Mouse (Mus musculus) CH12.LX (cell line): ENCODE results near the gene Chrm3. TPM values are rescaled to one million over a fixed set of nuclear protein-coding genes. Genes with fewer than 3 reads are reported as not detected.

Experiments used
- DNase-seq: peaks from one replicate; pipeline ENCODE4 v3.0.0-alpha.2; 2013; ENCODE audit errors: extremely low read depth
- H3K27ac ChIP-seq: 2 replicates; pipeline ENCODE4 v1.5.1; 2012; ENCODE audit warnings: low read depth, mild to moderate bottlenecking, control low read depth, moderate library complexity; ENCODE audit not compliant: insufficient read depth
- H3K27me3 ChIP-seq: replicated peaks from 2 replicates; pipeline ENCODE3; 2012; ENCODE audit warnings: inconsistent platforms
- H3K36me3 ChIP-seq, 2 experiments: replicated peaks in 1 of 2; 2 replicates each; pipeline versions ENCODE3 to v1.6.1; 2012; ENCODE audit warnings: inconsistent platforms in 1 of 2, low read length in 1 of 2, mild to moderate bottlenecking in 1 of 2, mixed read lengths in 1 of 2, moderate library complexity in 1 of 2; ENCODE audit not compliant: control insufficient read depth in 1 of 2, insufficient read depth in 1 of 2
- H3K4me1 ChIP-seq, 2 experiments: 2 replicates each; pipeline ENCODE4 v1.6.1; 2012; ENCODE audit warnings: inconsistent platforms in 1 of 2, moderate library complexity in 1 of 2; ENCODE audit not compliant: insufficient read depth in 2 of 2, control insufficient read depth in 1 of 2
- H3K4me2 ChIP-seq: 2 replicates; pipeline ENCODE4 v1.6.1; 2012; ENCODE audit warnings: low read depth, mild to moderate bottlenecking, control low read depth; ENCODE audit not compliant: poor library complexity, insufficient read depth, severe bottlenecking
- H3K4me3 ChIP-seq, 3 experiments: fragments of 150-350 bp in 1 of 3; sonication (generic) in 1 of 3; replicated peaks in 1 of 3; 2 replicates each; pipeline versions ENCODE3 to v1.5.1; 2011 to 2012; ENCODE audit warnings: low read depth in 2 of 3, low read length in 2 of 3, mild to moderate bottlenecking in 2 of 3, moderate library complexity in 2 of 3, control low read depth in 1 of 3, improper control_type of control experiment in 1 of 3, inconsistent platforms in 1 of 3, mixed read lengths in 1 of 3; ENCODE audit not compliant: poor library complexity in 1 of 3
- H3K79me2 ChIP-seq: replicated peaks from 2 replicates; pipeline ENCODE4 v1.6.1; 2012; ENCODE audit warnings: mild to moderate bottlenecking, moderate library complexity; ENCODE audit not compliant: control insufficient read depth, poor library complexity, insufficient read depth, severe bottlenecking; ENCODE audit errors: extremely low read depth
- H3K9ac ChIP-seq: 2 replicates; pipeline ENCODE4 v1.6.1; 2012; ENCODE audit warnings: low read depth, mild to moderate bottlenecking, control low read depth, moderate library complexity; ENCODE audit not compliant: insufficient read depth
- H3K9me3 ChIP-seq: replicated peaks from 2 replicates; pipeline ENCODE3; 2012; ENCODE audit warnings: low read length, inconsistent platforms, mixed read lengths
- BHLHE40 ChIP-seq: IDR thresholded peaks from 2 replicates; pipeline ENCODE4 v1.6.1; 2011; ENCODE audit warnings: mild to moderate bottlenecking, low read depth, low read length, improper control_type of control experiment
- CHD1 ChIP-seq: IDR thresholded peaks from 2 replicates; pipeline ENCODE4 v1.6.1; 2012; ENCODE audit warnings: low read depth, low read length, improper control_type of control experiment, inconsistent platforms
- CTCF ChIP-seq, 2 experiments: IDR thresholded peaks in 1 of 2; conservative IDR thresholded peaks in 1 of 2; 2 replicates each; pipeline ENCODE4 v1.5.1; 2011 to 2012; ENCODE audit warnings: low read depth in 2 of 2, low read length in 2 of 2, improper control_type of control experiment in 1 of 2, inconsistent platforms in 1 of 2, mild to moderate bottlenecking in 1 of 2, moderate library complexity in 1 of 2
- EP300 ChIP-seq: IDR thresholded peaks from 2 replicates; pipeline ENCODE4 v1.6.1; 2011; ENCODE audit warnings: low read length, improper control_type of control experiment
- ETS1 ChIP-seq: conservative IDR thresholded peaks from 2 replicates; pipeline ENCODE4 v1.6.1; 2012; ENCODE audit warnings: low read depth, mild to moderate bottlenecking, inconsistent platforms, low read length, improper control_type of control experiment, moderate library complexity
- GABPA ChIP-seq: IDR thresholded peaks from 2 replicates; pipeline ENCODE4 v1.6.1; 2012; ENCODE audit warnings: low read depth, low read length, improper control_type of control experiment, inconsistent platforms; ENCODE audit not compliant: insufficient replicate concordance
- HCFC1 ChIP-seq: IDR thresholded peaks from 2 replicates; pipeline ENCODE4 v1.6.1; 2012; ENCODE audit warnings: low read depth, mild to moderate bottlenecking, inconsistent platforms, low read length, improper control_type of control experiment
- IRF4 ChIP-seq: IDR thresholded peaks from 2 replicates; pipeline ENCODE4 v1.6.1; 2014; ENCODE audit warnings: low read depth, mild to moderate bottlenecking, inconsistent platforms, low read length, improper control_type of control experiment
- JUN ChIP-seq: IDR thresholded peaks from 2 replicates; pipeline ENCODE4 v1.6.1; 2011; ENCODE audit warnings: low read depth, mild to moderate bottlenecking, low read length, improper control_type of control experiment, moderate library complexity; ENCODE audit not compliant: insufficient read depth
- MAFK ChIP-seq: IDR thresholded peaks from 2 replicates; pipeline ENCODE4 v1.6.1; 2011; ENCODE audit warnings: low read length, improper control_type of control experiment; ENCODE audit not compliant: insufficient replicate concordance
- MAX ChIP-seq: IDR thresholded peaks from 2 replicates; pipeline ENCODE4 v1.6.1; 2011; ENCODE audit warnings: low read length, improper control_type of control experiment
- MXI1 ChIP-seq: IDR thresholded peaks from 2 replicates; pipeline ENCODE4 v1.6.1; 2011; ENCODE audit warnings: mild to moderate bottlenecking, low read depth, low read length, improper control_type of control experiment
- MYC ChIP-seq: IDR thresholded peaks from 2 replicates; pipeline ENCODE4 v1.6.1; 2011; ENCODE audit warnings: low read depth, mild to moderate bottlenecking, improper control_type of control experiment, low read length
- POLR2A ChIP-seq: IDR thresholded peaks from 2 replicates; pipeline ENCODE4 v1.6.1; 2011; ENCODE audit warnings: low read depth, mild to moderate bottlenecking, improper control_type of control experiment, low read length
- RAD21 ChIP-seq: IDR thresholded peaks from 2 replicates; pipeline ENCODE4 v1.6.1; 2011; ENCODE audit warnings: low read depth, mild to moderate bottlenecking, low read length, improper control_type of control experiment, moderate library complexity
- SIN3A ChIP-seq: IDR thresholded peaks from 2 replicates; pipeline ENCODE4 v1.6.1; 2012; ENCODE audit warnings: low read length, improper control_type of control experiment, inconsistent platforms
- SMC3 ChIP-seq: IDR thresholded peaks from 2 replicates; pipeline ENCODE4 v1.6.1; 2011; ENCODE audit warnings: low read depth, low read length, improper control_type of control experiment
- TBP ChIP-seq: conservative IDR thresholded peaks from 2 replicates; pipeline ENCODE4 v1.6.1; 2011; ENCODE audit warnings: low read depth, low read length, improper control_type of control experiment
- UBTF ChIP-seq: IDR thresholded peaks from 2 replicates; pipeline ENCODE4 v1.6.1; 2012; ENCODE audit warnings: low read depth, mild to moderate bottlenecking, inconsistent platforms, low read length, improper control_type of control experiment, moderate library complexity
- USF1 ChIP-seq: IDR thresholded peaks from 2 replicates; pipeline ENCODE4 v1.6.1; 2014; ENCODE audit warnings: low read depth, mild to moderate bottlenecking, inconsistent platforms, low read length, improper control_type of control experiment
- ZC3H11A ChIP-seq: IDR thresholded peaks from 2 replicates; pipeline ENCODE4 v1.6.1; 2012; ENCODE audit warnings: low read depth, mild to moderate bottlenecking, inconsistent platforms, low read length, improper control_type of control experiment
- ZMIZ1 ChIP-seq: IDR thresholded peaks from 2 replicates; pipeline ENCODE4 v1.6.1; 2012; ENCODE audit warnings: low read depth, mild to moderate bottlenecking, inconsistent platforms, low read length, improper control_type of control experiment
- dilution Hi-C: fragments of 300-500 bp; cut with MboI; formaldehyde crosslinking; loops from 2 replicates; pipeline ENCODE4 v1.14.3; 2020; ENCODE audit warnings: low sequenced_read_pairs; ENCODE audit not compliant: extremely low pct_unique_long_range_greater_than_20kb, extremely low pct_ligation_motif_present
- in situ Hi-C: fragments of 300-500 bp; cut with MboI; formaldehyde crosslinking; loops from 3 replicates; pipeline ENCODE4 v1.14.3; 2019; ENCODE audit warnings: low sequenced_read_pairs, low pct_ligation_motif_present, low pct_unique_long_range_greater_than_20kb, mixed read lengths
- polyA plus RNA-seq: library from polyadenylated mRNA; unstranded; fragments of >175 nt; gene quantifications from 2 replicates; pipeline ENCODE4 v1.2.1, GENCODE M21; 2012; ENCODE audit warnings: low read depth; ENCODE audit not compliant: insufficient read length
- total RNA-seq, 2 experiments: library from RNA; depleted of rRNA; stranded (reverse); fragments of 300-350 nt in 1 of 2; fragments of >200 nt in 1 of 2; gene quantifications; 2 replicates each; pipeline ENCODE4 v1.2.3; 2012 to 2014

Chrm3 gene
- total and polyA plus RNA-seq, 3 experiments, result not detected

DNA sequence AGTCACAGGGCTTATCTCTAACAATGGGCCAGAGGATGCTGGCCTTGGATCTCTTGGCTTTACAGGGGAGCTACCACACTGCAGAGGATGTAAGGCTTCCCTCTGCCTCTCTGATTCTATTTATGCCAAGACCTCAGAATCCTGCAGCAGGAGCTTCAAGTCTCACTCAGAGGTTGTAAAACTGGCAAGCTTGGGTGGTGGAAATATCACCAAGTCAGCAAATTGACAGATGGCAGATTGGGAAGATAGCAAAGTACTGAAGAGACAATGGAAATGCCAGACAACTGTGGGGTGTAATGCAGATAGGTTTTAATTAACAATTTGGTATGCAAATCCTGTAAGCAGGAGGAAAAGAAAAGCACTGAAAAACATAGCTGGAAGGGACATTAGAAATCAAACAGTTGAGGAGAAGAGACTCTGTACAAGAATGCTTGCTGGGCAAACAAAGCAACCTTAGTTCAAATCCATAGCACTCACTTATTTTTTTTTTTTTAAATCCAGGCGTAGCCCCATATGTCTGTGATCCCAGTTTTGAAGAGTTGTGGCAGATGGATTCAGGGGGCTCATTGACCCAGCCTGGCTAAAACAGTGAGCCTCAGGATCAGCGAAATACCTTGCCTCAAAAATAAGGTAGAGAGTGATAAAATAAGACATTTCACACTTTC lies 362.9 kb downstream of the Chrm3 start:
- H3K9ac ChIP-seq, result no peak overlapping the region
- H3K4me2 ChIP-seq, result no peak overlapping the region
- H3K36me3 ChIP-seq, result no peaks in the 10 kb centered on the region
- H3K79me2 ChIP-seq, result no peaks in the 10 kb centered on the region
- dilution Hi-C loops, result no loop called here
- in situ Hi-C loops, result no loop called here
- peaks cover 2 to 3% of the 10 kb centered on the region in 2 experiments; a peak in 1 of 4 replicates for H3K4me1 ChIP-seq
- H3K9me3 ChIP-seq, result no peaks in the 10 kb centered on the region
- no peak for DNase-seq
- no peak overlapping the region for H3K4me3 ChIP-seq
- TF ChIP-seq ZC3H11A (no peak), SIN3A (no peak), MYC (no peak), MAX (no peak), ZMIZ1 (no peak), UBTF (no peak), EP300 (no peak), MXI1 (no peak)
- H3K27ac ChIP-seq, result no peak overlapping the region
- no peaks in the 10 kb centered on the region for H3K27me3 ChIP-seq

- Histone ChIP-seq H3K27me3 (no peaks in the 10 kb centered on the region), H3K27ac (no peak overlapping the region), H3K4me1 (peaks cover 2 to 3% of the 10 kb centered on the region in 2 experiments; a peak in 1 of 4 replicates), H3K9me3 (no peaks in the 10 kb centered on the region), H3K36me3 (no peaks in the 10 kb centered on the region), H3K4me2 (no peak overlapping the region), H3K9ac (no peak overlapping the region), H3K79me2 (no peaks in the 10 kb centered on the region), H3K4me3 (no peak overlapping the region)
- dilution Hi-C loops, result no loop called here
- in situ Hi-C loops, result no loop called here
- DNase-seq, result no peak
- TF ChIP-seq POLR2A (no peak), MYC (no peak), ETS1 (no peak), EP300 (no peak), CTCF (conservative IDR thresholded peaks at IDR 0.05 in 1 of 2, IDR thresholded peaks at IDR 0.05 in 1 of 2; ENCODE audit: low read depth in 2 of 2, low read length in 2 of 2) (no peak)
Observed at GRCm38 (mm10) chr13:9995852-9996251, 364.8 kb downstream of the Chrm3 start.

DNA sequence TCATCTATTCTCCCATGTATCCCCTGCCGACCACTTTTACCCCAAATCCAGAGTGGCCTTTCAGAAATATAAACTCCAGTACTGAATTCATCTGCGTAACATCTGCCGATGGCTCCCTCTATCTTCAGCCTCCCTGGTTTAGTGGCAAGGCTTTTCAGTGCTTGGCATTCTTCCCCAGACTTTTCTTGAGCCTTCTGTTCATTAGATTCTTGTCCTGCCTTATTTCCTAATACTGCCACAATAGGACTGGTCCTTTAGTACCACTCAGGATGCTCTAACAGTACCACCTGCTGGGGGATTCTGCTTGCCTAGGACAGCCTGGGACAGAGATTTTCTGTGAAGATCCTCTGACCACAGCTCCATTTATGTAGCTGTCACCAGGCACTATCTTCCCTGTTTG lies 367.1 kb downstream of the Chrm3 start:
- Histone ChIP-seq H3K4me3 (no peak overlapping the region), H3K9ac (no peak overlapping the region), H3K36me3 (no peaks in the 10 kb centered on the region), H3K4me1 (peaks cover 1 to 2% of the 10 kb centered on the region in 2 experiments; a peak in 1 of 4 replicates), H3K79me2 (no peaks in the 10 kb centered on the region), H3K27ac (no peak overlapping the region), H3K9me3 (no peaks in the 10 kb centered on the region), H3K4me2 (no peak overlapping the region), H3K27me3 (no peaks in the 10 kb centered on the region)
- dilution Hi-C loops, result no loop called here
- TF ChIP-seq RAD21, result no peak; the same call in 1 of the 2 replicates
- TF ChIP-seq MAFK, result no peak
- no peak for TF ChIP-seq CHD1
- TF ChIP-seq IRF4, result no peak
- TF ChIP-seq EP300, result no peak
- no peak for TF ChIP-seq SIN3A
- TF ChIP-seq USF1, result no peak
- TF ChIP-seq TBP, result no peak
- TF ChIP-seq GABPA, result no peak
- no peak for TF ChIP-seq SMC3
- TF ChIP-seq JUN, result no peak
- no peak for TF ChIP-seq BHLHE40
- TF ChIP-seq HCFC1, result no peak
- in situ Hi-C loops, result no loop called here
- no peak for DNase-seq
